Mouse (Mus musculus) lung, postnatal 0 days (tissue): Measurements from ENCODE around the gene Dyrk3. TPM values are rescaled to one million over a fixed set of nuclear protein-coding genes. Genes with fewer than 3 reads are reported as not detected.

Experiments
- ATAC-seq: fragments of 200-750 bp; cut with Nextera tagmentation; 2 replicates; pipeline ENCODE4 v1.8.0; 2017; ENCODE audit warnings: moderate library complexity
- DNase-seq: peaks from one replicate; pipeline ENCODE4 v3.0.0-alpha.2; 2016; ENCODE audit warnings: low spot score
- H3K27ac ChIP-seq: fragments of 300-500 bp; sonication (generic); 2 replicates; pipeline ENCODE4 v1.5.1; 2014; ENCODE audit warnings: antibody characterized with exemption, mild to moderate bottlenecking, low read length, mixed read lengths
- H3K27me3 ChIP-seq: fragments of 300-500 bp; sonication (generic); replicated peaks from 2 replicates; pipeline ENCODE4 v1.6.1; 2014; ENCODE audit warnings: low read length, mixed read lengths; ENCODE audit not compliant: insufficient read depth
- H3K36me3 ChIP-seq: fragments of 300-500 bp; sonication (generic); 2 replicates; pipeline ENCODE4 v1.6.1; 2014; ENCODE audit warnings: low read length, mixed read lengths; ENCODE audit not compliant: insufficient read depth
- H3K4me1 ChIP-seq: fragments of 300-500 bp; sonication (generic); 2 replicates; pipeline ENCODE4 v1.6.1; 2014; ENCODE audit warnings: antibody characterized with exemption, low read depth, low read length, mixed read lengths; ENCODE audit not compliant: insufficient read depth
- H3K4me2 ChIP-seq: fragments of 300-500 bp; sonication (generic); replicated peaks from 2 replicates; pipeline ENCODE4 v1.6.1; 2014; ENCODE audit warnings: low read depth, mild to moderate bottlenecking, low read length, moderate library complexity, mixed read lengths
- H3K4me3 ChIP-seq: fragments of 300-500 bp; sonication (generic); 2 replicates; pipeline ENCODE4 v1.5.1; 2014; ENCODE audit warnings: low read depth, low read length
- H3K9ac ChIP-seq: fragments of 300-500 bp; sonication (generic); replicated peaks from 2 replicates; pipeline ENCODE4 v1.6.1; 2014; ENCODE audit warnings: low read depth, mild to moderate bottlenecking
- H3K9me3 ChIP-seq: fragments of 300-500 bp; sonication (generic); 2 replicates; pipeline ENCODE4 v1.6.1; 2016; ENCODE audit warnings: low read length, mixed read lengths
- CTCF ChIP-seq: IDR thresholded peaks from 2 replicates; pipeline ENCODE4 v1.5.1; 2016; ENCODE audit warnings: antibody characterized with exemption, mild to moderate bottlenecking
- EP300 ChIP-seq: IDR thresholded peaks from 2 replicates; pipeline ENCODE4 v1.6.1; 2016; ENCODE audit warnings: antibody characterized with exemption, mild to moderate bottlenecking, control low read depth
- WGBS: fragments of 180-500 bp; shearing (Covaris S2); extraction: QIAGEN DNeasy Blood & Tissue Kit; methylation state at CpG from one replicate; pipeline ENCODE4 v1.1.7; 2014; 5-methylcytosine and 5-hydroxymethylcytosine counted together
- polyA plus RNA-seq: library from polyadenylated mRNA; unstranded; fragments of >200 nt; fragmentation: Nextera tagmentation; extraction: Ambion mirVana; gene quantifications from 2 replicates; pipeline ENCODE4 v1.2.1, GENCODE M21; 2015

Gene Dyrk3
- polyA plus RNA-seq, 1 experiment from 2014 or later: 3.4 TPM

DNA sequence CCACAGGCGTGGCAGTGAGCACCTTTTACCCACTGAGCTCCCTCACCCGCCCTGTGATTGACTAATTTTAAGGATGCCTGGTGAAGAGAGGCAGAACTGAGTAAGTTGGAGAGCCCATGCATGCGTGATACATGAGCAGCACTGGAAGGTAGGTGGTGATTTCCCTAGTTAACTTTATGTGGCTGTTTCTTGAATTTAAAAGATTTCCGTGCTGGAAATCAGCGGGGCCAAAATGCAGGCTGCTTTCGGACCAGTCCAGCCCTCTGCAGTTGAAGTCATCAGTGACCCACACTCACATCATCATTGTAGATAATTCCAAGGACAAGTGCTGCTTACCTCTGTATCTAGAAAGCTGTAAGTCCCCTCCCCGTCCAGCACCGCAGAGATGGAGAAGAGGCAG, 37.7 kb upstream of the Dyrk3 start:
- Histone ChIP-seq H3K4me2 (no peak overlapping the region), H3K9ac (no peak overlapping the region), H3K9me3 (no peaks in the 10 kb centered on the region), H3K4me1 (no peaks in the 10 kb centered on the region), H3K27me3 (no peaks in the 10 kb centered on the region), H3K4me3 (no peak overlapping the region), H3K36me3 (peaks cover 29% of the 10 kb centered on the region), H3K27ac (no peak overlapping the region)
- WGBS: 91% methylated on average over 8 of the region's 8 CpGs
- no peak for TF ChIP-seq EP300
- ATAC-seq: no peak
- DNase-seq: no peak

GRCm38 (mm10) chr1:131175189-131175588, 37.0 kb upstream of the Dyrk3 start:
- no peak for ATAC-seq
- H3K36me3 ChIP-seq: peaks cover 31% of the 10 kb centered on the region
- 95% methylated on average over 1 of the region's 1 CpGs for WGBS
- no peak overlapping the region for H3K27ac ChIP-seq
- TF ChIP-seq CTCF (no peak), EP300 (no peak)
- no peaks in the 10 kb centered on the region for H3K9me3 ChIP-seq
- no peak for DNase-seq
- H3K9ac ChIP-seq: no peak overlapping the region
- H3K4me3 ChIP-seq: no peak overlapping the region
- H3K4me2 ChIP-seq: no peak overlapping the region
- H3K27me3 ChIP-seq: no peaks in the 10 kb centered on the region
- H3K4me1 ChIP-seq: no peaks in the 10 kb centered on the region

GRCm38 (mm10) chr1:131174299-131174861, 36.2 kb upstream of the Dyrk3 start:
- Histone ChIP-seq H3K27me3 (no peaks in the 10 kb centered on the region), H3K36me3 (peaks cover 39% of the 10 kb centered on the region), H3K4me1 (no peaks in the 10 kb centered on the region), H3K27ac (no peak overlapping the region), H3K9ac (no peak overlapping the region), H3K4me2 (no peak overlapping the region), H3K9me3 (no peaks in the 10 kb centered on the region), H3K4me3 (no peak overlapping the region)
- no peak for ATAC-seq
- no peak for DNase-seq
- 78% methylated on average over 12 of the region's 12 CpGs for WGBS
- TF ChIP-seq EP300 (no peak), CTCF (no peak)

- 53% methylated on average over 6 of the region's 6 CpGs for WGBS
- no peak overlapping the region for H3K4me2 ChIP-seq
- ATAC-seq (no peak), DNase-seq (no peak)
- no peak for TF ChIP-seq CTCF
- no peak for TF ChIP-seq EP300
- no peaks in the 10 kb centered on the region for H3K27me3 ChIP-seq
- H3K4me1 ChIP-seq: no peaks in the 10 kb centered on the region
- H3K36me3 ChIP-seq: peaks cover 40% of the 10 kb centered on the region
- no peak overlapping the region for H3K9ac ChIP-seq
- no peaks in the 10 kb centered on the region for H3K9me3 ChIP-seq
- H3K4me3 ChIP-seq: no peak overlapping the region
- no peak overlapping the region for H3K27ac ChIP-seq
Observed at GRCm38 (mm10) chr1:131173809-131174208, 35.7 kb upstream of the Dyrk3 start.

- DNase-seq: peak; percentile 31
- Histone ChIP-seq H3K4me2 (no peak overlapping the region), H3K4me1 (no peaks in the 10 kb centered on the region), H3K27me3 (no peaks in the 10 kb centered on the region), H3K9me3 (no peaks in the 10 kb centered on the region), H3K9ac (no peak overlapping the region), H3K36me3 (peaks cover 47% of the 10 kb centered on the region), H3K4me3 (no peak overlapping the region), H3K27ac (no peak overlapping the region; the same call in 1 of the 2 replicates)
- WGBS: 72% methylated on average over 7 of the region's 7 CpGs
- peak; percentile 76 for ATAC-seq
- TF ChIP-seq EP300 (no peak; the same call in 1 of the 2 replicates), CTCF (no peak)
Observed at GRCm38 (mm10) chr1:131173001-131173400, 34.9 kb upstream of the Dyrk3 start.

GRCm38 (mm10) chr1:131167612-131168011, 29.5 kb upstream of the Dyrk3 start:
- Histone ChIP-seq H3K9me3 (no peaks in the 10 kb centered on the region), H3K4me1 (no peaks in the 10 kb centered on the region), H3K4me2 (no peak overlapping the region), H3K4me3 (no peak overlapping the region), H3K36me3 (peaks cover 52% of the 10 kb centered on the region), H3K9ac (no peak overlapping the region), H3K27ac (no peak overlapping the region), H3K27me3 (no peaks in the 10 kb centered on the region)
- DNase-seq: no peak
- TF ChIP-seq CTCF (no peak), EP300 (no peak)
- ATAC-seq: no peak
- WGBS: 96% methylated on average over 10 of the region's 10 CpGs

DNA sequence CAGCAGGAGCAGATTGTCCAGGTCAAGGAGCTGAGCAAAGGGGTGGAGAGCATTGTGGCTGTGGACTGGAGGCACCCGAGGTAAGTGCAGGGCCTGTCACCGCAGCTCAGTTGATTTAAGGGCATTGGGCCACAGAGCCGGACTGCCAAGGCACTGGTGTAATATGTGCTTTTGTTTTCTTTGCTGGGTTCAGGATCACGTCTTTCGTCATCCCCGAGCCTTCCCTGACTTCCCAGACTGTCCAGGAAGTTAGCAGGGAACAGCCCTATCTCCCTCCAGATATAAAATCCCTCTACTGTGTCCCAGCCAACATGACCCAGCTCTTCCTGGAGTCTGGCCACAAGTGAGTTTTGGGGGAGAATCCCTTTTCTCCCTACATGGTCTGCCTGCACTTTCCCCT, 26.3 kb upstream of the Dyrk3 start:
- H3K4me1 ChIP-seq: no peaks in the 10 kb centered on the region
- no peak overlapping the region for H3K27ac ChIP-seq
- H3K9me3 ChIP-seq: no peaks in the 10 kb centered on the region
- TF ChIP-seq EP300 (no peak), CTCF (no peak)
- no peak for DNase-seq
- no peak overlapping the region for H3K4me3 ChIP-seq
- H3K9ac ChIP-seq: no peak overlapping the region
- H3K4me2 ChIP-seq: no peak overlapping the region
- no peak for ATAC-seq
- H3K36me3 ChIP-seq: peaks cover 38% of the 10 kb centered on the region
- no peaks in the 10 kb centered on the region for H3K27me3 ChIP-seq
- 80% methylated on average over 6 of the region's 6 CpGs for WGBS
